Mouse (Mus musculus) MEL (cell line): ENCODE measurements around the gene Gm49342.

Experiments used
- CHD1 ChIP-seq: IDR thresholded peaks from 2 replicates; pipeline ENCODE4 v1.6.1; 2012; ENCODE audit warnings: low read depth, mild to moderate bottlenecking, inconsistent platforms, low read length, improper control_type of control experiment
- CHD2 ChIP-seq: IDR thresholded peaks from 2 replicates; pipeline ENCODE4 v1.6.1; 2011; ENCODE audit warnings: low read length, improper control_type of control experiment
- CTCF ChIP-seq, 3 experiments: IDR thresholded peaks in 2 of 3; conservative IDR thresholded peaks in 1 of 3; 2 replicates each; pipeline ENCODE4 v1.5.1; 2011 to 2012; ENCODE audit warnings: low read length in 3 of 3, low read depth in 2 of 3, mild to moderate bottlenecking in 2 of 3, improper control_type of control experiment in 1 of 3, inconsistent platforms in 1 of 3, mixed read lengths in 1 of 3, moderate library complexity in 1 of 3; ENCODE audit not compliant: control insufficient read depth in 1 of 3, insufficient read depth in 1 of 3, poor library complexity in 1 of 3, severe bottlenecking in 1 of 3
- EP300 ChIP-seq, 2 experiments: IDR thresholded peaks; 2 replicates each; pipeline ENCODE4 v1.6.1; 2011; ENCODE audit warnings: improper control_type of control experiment in 2 of 2, low read length in 2 of 2, low read depth in 1 of 2, mild to moderate bottlenecking in 1 of 2
- MAFK ChIP-seq: IDR thresholded peaks from 2 replicates; pipeline ENCODE4 v1.6.1; 2011; ENCODE audit warnings: low read depth, mild to moderate bottlenecking, low read length, improper control_type of control experiment, borderline replicate concordance
- MAZ ChIP-seq: IDR thresholded peaks from 2 replicates; pipeline ENCODE4 v1.6.1; 2012; ENCODE audit warnings: low read depth, mild to moderate bottlenecking, inconsistent platforms, low read length, improper control_type of control experiment
- NELFE ChIP-seq: IDR thresholded peaks from 2 replicates; pipeline ENCODE4 v1.6.1; 2011; ENCODE audit warnings: low read depth, low read length, improper control_type of control experiment
- SIN3A ChIP-seq: IDR thresholded peaks from 2 replicates; pipeline ENCODE4 v1.6.1; 2012; ENCODE audit warnings: low read length, improper control_type of control experiment, inconsistent platforms
- TAL1 ChIP-seq: IDR thresholded peaks from 2 replicates; pipeline ENCODE4 v1.6.1; 2012; ENCODE audit warnings: mild to moderate bottlenecking, inconsistent platforms, low read length, moderate library complexity, mixed read lengths
- UBTF ChIP-seq: IDR thresholded peaks from 2 replicates; pipeline ENCODE4 v1.6.1; 2012; ENCODE audit warnings: low read depth, mild to moderate bottlenecking, inconsistent platforms, low read length, improper control_type of control experiment, moderate library complexity, borderline replicate concordance; ENCODE audit not compliant: insufficient read depth
- USF2 ChIP-seq, 2 experiments: IDR thresholded peaks; 2 replicates each; pipeline ENCODE4 v1.6.1; 2011 to 2012; ENCODE audit warnings: improper control_type of control experiment in 2 of 2, low read length in 2 of 2, borderline replicate concordance in 1 of 2, inconsistent platforms in 1 of 2, low read depth in 1 of 2, mild to moderate bottlenecking in 1 of 2; ENCODE audit not compliant: insufficient read depth in 1 of 2

GRCm38 (mm10) chr14:50897374-50897765 is 46.9 kb upstream of the Gm49342 start, which contains the start of gene Klhl33:
- no peak for TF ChIP-seq USF2 (IDR thresholded peaks at IDR 0.05; ENCODE audit: borderline replicate concordance in 1 of 2, insufficient read depth in 1 of 2, low read depth in 1 of 2, low read length in 2 of 2)
- no peak for TF ChIP-seq CHD2
- TF ChIP-seq MAZ = no peak
- no peak for TF ChIP-seq CTCF (IDR thresholded peaks at IDR 0.05 in 2 of 3, conservative IDR thresholded peaks at IDR 0.05 in 1 of 3; ENCODE audit: control insufficient read depth in 1 of 3, insufficient read depth in 1 of 3, low read depth in 2 of 3, low read length in 3 of 3, poor library complexity in 1 of 3, severe bottlenecking in 1 of 3)
- no peak for TF ChIP-seq CHD1
- no peak for TF ChIP-seq UBTF
- TF ChIP-seq EP300 (IDR thresholded peaks at IDR 0.05; ENCODE audit: low read depth in 1 of 2, low read length in 2 of 2) = no peak
- TF ChIP-seq TAL1 = no peak
- TF ChIP-seq SIN3A = no peak
- no peak for TF ChIP-seq MAFK
- no peak for TF ChIP-seq NELFE
